Mouse (Mus musculus): ENCODE measurements around the gene Gm17677. TPM values are rescaled to one million over a fixed set of nuclear protein-coding genes. Genes with fewer than 3 reads are reported as not detected.

The Gm17677 gene
- total RNA-seq (2017): not detected in 2 replicates

DNA sequence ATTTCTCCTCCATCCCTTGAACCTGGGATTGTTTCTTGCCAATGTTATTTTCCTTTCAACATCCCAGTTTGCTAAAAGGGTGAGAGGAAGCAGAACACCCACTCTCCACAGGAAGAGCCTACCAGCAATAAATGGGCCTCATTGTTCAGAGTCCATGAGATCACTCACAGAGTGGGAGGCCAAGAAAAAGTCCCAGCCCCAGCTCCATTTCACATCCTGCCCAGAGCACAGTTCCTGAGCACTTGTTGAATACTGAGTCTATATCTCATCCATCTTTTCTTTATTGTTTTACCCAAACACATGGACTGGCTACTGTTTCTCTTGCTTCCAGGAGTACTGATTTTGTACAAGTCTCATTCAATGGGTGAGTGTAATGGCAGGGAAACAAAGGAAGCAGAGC, at the start of gene Gm17677:
Gene Gm17677, plus strand, starts transcription at position 301 of the 400 bp plus-strand sequence.
- no peak for ATAC-seq (replicated peaks; ENCODE audit: low read depth, poor library complexity, severe bottlenecking)

DNA sequence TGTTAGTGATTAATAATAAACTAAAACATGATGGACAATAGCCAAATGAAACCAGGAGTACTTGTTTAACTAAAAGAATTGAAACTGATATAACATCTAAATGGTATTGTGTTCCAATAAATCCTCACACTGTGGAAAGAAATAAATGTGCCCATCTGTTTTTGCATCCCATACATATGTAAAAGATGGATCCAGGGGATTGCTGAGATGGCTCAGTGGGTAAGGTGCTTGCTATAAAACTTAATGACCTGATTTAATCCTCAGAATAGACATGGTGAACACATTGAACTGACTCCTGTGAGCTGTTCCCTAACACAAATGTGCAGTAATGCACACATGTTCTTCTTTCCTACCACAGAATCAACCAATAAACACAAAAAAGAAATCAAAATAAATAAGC, 48.9 kb upstream of the Gm17677 start:
- ATAC-seq (replicated peaks; ENCODE audit: low read depth, poor library complexity, severe bottlenecking): no peak

DNA sequence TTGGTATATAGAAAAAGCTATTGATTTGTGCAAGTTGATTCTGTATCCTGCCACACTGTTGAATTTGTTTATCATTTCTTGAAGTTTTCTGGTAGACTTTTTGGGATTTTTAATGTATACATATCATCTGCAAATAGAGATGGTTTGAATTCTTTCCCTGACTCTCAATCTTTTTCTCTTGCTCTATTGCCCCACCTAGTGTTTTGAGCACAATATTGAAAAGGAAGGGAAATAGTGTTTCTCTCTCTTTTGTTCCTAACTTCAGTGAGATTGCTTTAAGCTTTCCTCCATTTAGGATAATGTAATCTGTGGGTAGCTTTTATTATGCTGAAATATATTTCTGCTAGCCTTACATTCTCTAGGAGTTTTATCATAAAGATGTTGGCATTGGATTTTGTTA, 33.6 kb upstream of the Gm17677 start:
- no peak for ATAC-seq (replicated peaks; ENCODE audit: low read depth, poor library complexity, severe bottlenecking)

DNA sequence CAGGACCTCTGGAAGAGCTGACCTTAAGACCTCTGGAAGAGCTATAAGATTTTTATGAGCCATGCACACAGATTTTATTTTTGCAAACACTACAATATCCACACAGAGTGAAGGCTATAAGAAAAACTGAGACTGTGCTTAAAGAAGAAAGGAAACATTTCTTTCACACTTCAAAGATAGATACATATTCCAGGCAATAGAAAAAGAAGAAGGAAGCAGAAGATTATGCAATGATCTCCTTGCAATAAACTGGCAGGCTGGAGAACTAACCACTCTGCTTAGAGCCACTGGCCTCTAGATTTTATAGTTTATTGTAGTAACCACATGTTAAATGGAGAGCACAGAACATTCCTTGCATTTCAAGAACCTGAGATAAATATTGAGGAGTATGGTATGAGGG, 16.0 kb downstream of the Gm17677 start:
- ATAC-seq (replicated peaks; ENCODE audit: low read depth, poor library complexity, severe bottlenecking): no peak

DNA sequence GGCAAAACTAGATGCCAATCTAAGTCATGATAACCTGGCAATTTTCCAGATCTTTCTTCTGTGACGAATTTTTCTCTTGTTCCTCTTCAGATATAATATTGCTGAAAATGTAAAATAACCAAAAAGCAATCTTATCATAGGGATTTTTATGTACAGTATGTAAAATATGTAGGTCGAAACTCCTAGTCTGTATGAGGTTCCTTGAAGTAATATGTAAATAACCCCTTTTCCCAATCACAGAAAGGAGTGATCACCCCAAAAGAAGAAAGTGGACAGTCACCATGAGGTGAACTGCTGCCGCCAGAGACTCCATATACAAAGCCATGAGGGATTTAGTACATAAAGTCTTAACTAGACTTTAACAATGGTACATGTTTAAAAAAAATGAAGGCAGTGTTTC, 37.2 kb downstream of the Gm17677 start, which contains the start of gene Gm17727:
Gene Gm17727, minus strand, starts transcription at position 101 of the 400 bp plus-strand sequence.
- ATAC-seq (replicated peaks; ENCODE audit: low read depth, poor library complexity, severe bottlenecking): no peak

DNA sequence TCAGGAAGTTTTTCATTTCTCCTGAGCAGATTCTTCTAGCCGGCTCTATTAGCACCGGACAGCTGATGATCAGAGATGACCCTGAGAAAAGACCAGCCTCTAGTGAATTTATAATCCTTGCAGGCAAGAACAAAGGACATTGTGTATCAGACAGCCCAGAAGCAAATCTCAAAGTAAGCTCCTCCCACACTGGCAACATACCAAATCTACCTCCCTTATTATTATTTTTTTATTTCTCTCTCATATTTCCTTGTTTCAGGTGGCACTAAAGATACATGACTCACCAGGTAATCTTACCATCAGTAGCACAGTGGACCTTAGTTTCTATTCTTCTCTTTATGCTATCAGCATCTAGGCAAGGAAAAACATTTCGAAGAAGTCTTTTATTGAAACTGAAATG, 49.2 kb downstream of the Gm17677 start, which contains the start of the genes Gm27235 and D730048I06Rik:
Gene Gm27235, minus strand, starts transcription at position 101 of the 400 bp plus-strand sequence.
Gene D730048I06Rik, minus strand, starts transcription at position 112 of the 400 bp plus-strand sequence.
- ATAC-seq (replicated peaks; ENCODE audit: low read depth, poor library complexity, severe bottlenecking): no peak

Other genes with a start within 250 kb of the Gm17677 start
- not detected in 2 replicates for gene Gm1113, start 222.8 kb upstream of the Gm17677 start, total RNA-seq (2017)
- 0.05 and 0.49 TPM in 2 replicates for gene Ddx25, start 182.5 kb upstream of the Gm17677 start, total RNA-seq (2017)
- gene Pus3, start 182.5 kb upstream of the Gm17677 start, total RNA-seq (2017): 36.8 and 45.9 TPM in 2 replicates
- gene Pate2, start 170.8 kb upstream of the Gm17677 start, total RNA-seq (2017): 0.82 TPM in 1 of 2 replicates, not detected in the other
- 12.2 and 16.4 TPM in 2 replicates for gene Hyls1, start 170.7 kb upstream of the Gm17677 start, total RNA-seq (2017)
- gene Pate4, start 129.1 kb upstream of the Gm17677 start, total RNA-seq (2017): not detected in 2 replicates
- not detected in 2 replicates for gene Pate3, start 92.8 kb upstream of the Gm17677 start, total RNA-seq (2017)
- not detected in 2 replicates for gene Pate1, start 53.7 kb upstream of the Gm17677 start, total RNA-seq (2017)
- gene Gm17727, start 37.1 kb downstream of the Gm17677 start, total RNA-seq (2017): not detected in 2 replicates
- gene Gm27235, start 49.1 kb downstream of the Gm17677 start, total RNA-seq (2017): not detected in 2 replicates
- not detected in 2 replicates for gene D730048I06Rik, start 49.1 kb downstream of the Gm17677 start, total RNA-seq (2017)
- not detected in 2 replicates for gene 9230110F15Rik, start 103.1 kb downstream of the Gm17677 start, total RNA-seq (2017)
- not detected in 2 replicates for gene 9230113P08Rik, start 167.4 kb downstream of the Gm17677 start, total RNA-seq (2017)